13 mouse cellular contexts compared by ENCODE assay signal in genomic region chr2:128155412-128156066, GRCm38 (mm10). TPM values are rescaled to one million over a fixed set of nuclear protein-coding genes. Genes with fewer than 3 reads are reported as not detected.
DNase-seq lines count a peak whose midpoint lies in the region; ATAC-seq and TF ChIP-seq lines count a peak whose summit lies in the region.
"Had no signal": no experiment of that assay in that cellular context is flagged by ENCODE, and none has a peak within 500 bp of the region (broad histone marks: within the 10 kb centered on the region; RNA-seq: fewer than 3 reads in every experiment).

No protein-coding gene starts in this region.

- no peak overlapping the region for H3K4me2 ChIP-seq in forebrain, embryonic 14.5 days (ENCODE audit: low read length)
- no peak overlapping the region for H3K4me2 ChIP-seq in forebrain, embryonic 15.5 days (replicated peaks)
- no peak overlapping the region for H3K4me2 ChIP-seq in kidney, embryonic 16.5 days (replicated peaks; ENCODE audit: low read depth, low read length)
- H3K4me2 ChIP-seq in lung, postnatal 0 days (replicated peaks; ENCODE audit: low read depth, low read length) = no peak overlapping the region
- H3K4me2 ChIP-seq: embryonic facial prominence, embryonic 13.5 days had no signal

- peaks cover 10% of the 10 kb centered on the region for H3K4me1 ChIP-seq in forebrain, embryonic 14.5 days (ENCODE audit: control insufficient read depth, insufficient read depth, low read length)
- peaks cover 23% of the 10 kb centered on the region for H3K4me1 ChIP-seq in forebrain, embryonic 15.5 days
- H3K4me1 ChIP-seq in kidney, embryonic 16.5 days (ENCODE audit: insufficient read depth, low read length) = peaks cover 44% of the 10 kb centered on the region
- H3K4me1 ChIP-seq in lung, postnatal 0 days (ENCODE audit: insufficient read depth, low read depth, low read length) = peaks cover 30% of the 10 kb centered on the region

- TF ChIP-seq EP300 in lung, postnatal 0 days (IDR thresholded peaks at IDR 0.05) = no peak

- ATAC-seq in forebrain, embryonic 14.5 days = no peak
- no peak; the same call in 1 of the 2 replicates for ATAC-seq in forebrain, embryonic 15.5 days (replicated peaks)
- no peak for ATAC-seq in kidney, embryonic 16.5 days (ENCODE audit: low FRiP score, low TSS enrichment)
- ATAC-seq in megakaryocyte-erythroid progenitor cell, adult 5-6 weeks (replicated peaks; ENCODE audit: low FRiP score, low TSS enrichment, poor library complexity, severe bottlenecking) = peak; percentile 74
- ATAC-seq in lung, postnatal 0 days = no peak
- ATAC-seq: intestine, postnatal 0 days had no signal

- no peak overlapping the region for H3K4me3 ChIP-seq in forebrain, embryonic 14.5 days (ENCODE audit: low read depth, low read length)
- no peak overlapping the region for H3K4me3 ChIP-seq in forebrain, embryonic 15.5 days
- H3K4me3 ChIP-seq in kidney, embryonic 16.5 days (ENCODE audit: low read length) = no peak overlapping the region
- H3K4me3 ChIP-seq in lung, postnatal 0 days (ENCODE audit: low read depth, low read length) = no peak overlapping the region
- H3K4me3 ChIP-seq: embryonic facial prominence, embryonic 13.5 days had no signal

- H3K27ac ChIP-seq in forebrain, embryonic 14.5 days (ENCODE audit: low read depth, low read length) = no peak overlapping the region
- no peak overlapping the region for H3K27ac ChIP-seq in forebrain, embryonic 15.5 days (replicated peaks)
- H3K27ac ChIP-seq in kidney, embryonic 16.5 days (ENCODE audit: low read length) = no peak overlapping the region
- H3K27ac ChIP-seq in lung, postnatal 0 days (ENCODE audit: low read length) = no peak overlapping the region
- H3K27ac ChIP-seq: embryonic facial prominence, embryonic 13.5 days had no signal

- no peaks in the 10 kb centered on the region for H3K9me3 ChIP-seq in forebrain, embryonic 14.5 days (replicated peaks; ENCODE audit: control insufficient read depth, low read length)
- no peaks in the 10 kb centered on the region for H3K9me3 ChIP-seq in forebrain, embryonic 15.5 days
- no peaks in the 10 kb centered on the region for H3K9me3 ChIP-seq in kidney, embryonic 16.5 days (ENCODE audit: low read length)
- H3K9me3 ChIP-seq in lung, postnatal 0 days (ENCODE audit: low read length) = no peaks in the 10 kb centered on the region
- H3K9me3 ChIP-seq: embryonic facial prominence, embryonic 13.5 days; megakaryocyte, embryonic 14.5 days had no signal

- H3K9ac ChIP-seq in forebrain, embryonic 14.5 days (ENCODE audit: low read length) = no peak overlapping the region
- H3K9ac ChIP-seq in forebrain, embryonic 15.5 days (replicated peaks) = no peak overlapping the region
- no peak overlapping the region for H3K9ac ChIP-seq in kidney, embryonic 16.5 days (replicated peaks; ENCODE audit: low read length)
- H3K9ac ChIP-seq in lung, postnatal 0 days (replicated peaks; ENCODE audit: low read depth) = no peak overlapping the region
- H3K9ac ChIP-seq: embryonic facial prominence, embryonic 13.5 days had no signal

- H3K27me3 ChIP-seq in forebrain, embryonic 14.5 days (replicated peaks; ENCODE audit: control insufficient read depth, insufficient read depth, low read length) = no peaks in the 10 kb centered on the region
- H3K27me3 ChIP-seq in forebrain, embryonic 15.5 days = no peaks in the 10 kb centered on the region
- no peaks in the 10 kb centered on the region for H3K27me3 ChIP-seq in kidney, embryonic 16.5 days (ENCODE audit: insufficient read depth, low read length)
- H3K27me3 ChIP-seq in lung, postnatal 0 days (replicated peaks; ENCODE audit: insufficient read depth, low read length) = no peaks in the 10 kb centered on the region
- H3K27me3 ChIP-seq: embryonic facial prominence, embryonic 13.5 days had no signal

- no peak for TF ChIP-seq CTCF in lung, postnatal 0 days (IDR thresholded peaks at IDR 0.05)

- intact Hi-C loops in gastrocnemius, postnatal 14 days (cut with DNase I; ENCODE audit: low total_unique reads) = no loop called here

- 87% methylated on average over 13 of the region's 13 CpGs for WGBS in forebrain, embryonic 14.5 days
- WGBS in forebrain, embryonic 15.5 days = 90% methylated on average over 13 of the region's 13 CpGs
- 91% methylated on average over 13 of the region's 13 CpGs for WGBS in kidney, embryonic 16.5 days
- 81% methylated on average over 13 of the region's 13 CpGs for WGBS in lung, postnatal 0 days

- 0 out of 2 replicates have a peak, but pooled peaks cover 3% of the 10 kb centered on the region for H3K36me3 ChIP-seq in forebrain, embryonic 14.5 days (ENCODE audit: control insufficient read depth, insufficient read depth, low read length)
- no peaks in the 10 kb centered on the region for H3K36me3 ChIP-seq in forebrain, embryonic 15.5 days
- H3K36me3 ChIP-seq in kidney, embryonic 16.5 days (ENCODE audit: insufficient read depth, low read length) = peaks cover 11% of the 10 kb centered on the region
- H3K36me3 ChIP-seq in lung, postnatal 0 days (ENCODE audit: insufficient read depth, low read length) = no peaks in the 10 kb centered on the region

- DNase-seq in forebrain, embryonic 14.5 days (ENCODE audit: low spot score) = peak; percentile 44
- DNase-seq in kidney, postnatal 14 days = peak; percentile 61
- peak; percentile 73 for DNase-seq in adrenal gland, postnatal 25 days
- no peak for DNase-seq in gastrocnemius, postnatal 14 days
- DNase-seq in lung, postnatal 0 days (ENCODE audit: low spot score) = no peak
- DNase-seq: cerebellum, adult 11 months; gastrocnemius, postnatal 10 days had no signal

RNA-seq across cellular contexts. Expression of gene Bcl2l11, which starts 29.7 kb away (rescaled TPM):
- polyA plus RNA-seq in forebrain, embryonic 14.5 days (2014; fragmentation: Nextera tagmentation; extraction: Ambion mirVana) = 6.6 and 8.2 TPM in 2 replicates
- 11.8 and 12.0 TPM in 2 replicates for polyA plus RNA-seq in forebrain, embryonic 15.5 days (2015; fragmentation: Nextera tagmentation; extraction: Ambion mirVana)
- 25.6 and 28.2 TPM in 2 replicates for polyA plus RNA-seq in kidney, embryonic 16.5 days (2015; fragmentation: Nextera tagmentation; extraction: Ambion mirVana)
- 17.9 and 20.2 TPM in 2 replicates for total RNA-seq in adrenal gland, postnatal 25 days (2021)
- 22.5 and 31.0 TPM in 2 replicates for total RNA-seq in megakaryocyte-erythroid progenitor cell, adult 5-6 weeks (2014; fragmentation: Nextera tagmentation)
- 11.9 and 21.6 TPM in 2 replicates for total RNA-seq in megakaryocyte-erythroid progenitor cell, adult 5-6 weeks (2017)
- 1 to 10 TPM; 4.9 to 6.1 TPM for total RNA-seq in gastrocnemius, postnatal 14 days (2021)
- 18.5 and 18.6 TPM in 2 replicates for polyA plus RNA-seq in lung, postnatal 0 days (2015; fragmentation: Nextera tagmentation; extraction: Ambion mirVana)

Comparison
In these comparisons a context has a peak if more than half of its experiments do, and no peak if none do; other contexts are left out.
1. DNase-seq: peak in forebrain, embryonic 14.5 days (single experiment), kidney, postnatal 14 days (single experiment) and adrenal gland, postnatal 25 days (single experiment); none in gastrocnemius, postnatal 14 days (single experiment) and lung, postnatal 0 days (single experiment).